Mouse (Mus musculus): ENCODE measurements around the gene Slit3.

- no peak for TF ChIP-seq CTCF (IDR thresholded peaks at IDR 0.05; ENCODE audit: low read depth, low read length)
- no peak for TF ChIP-seq TAL1 (conservative IDR thresholded peaks at IDR 0.05; ENCODE audit: low read depth, low read length)
- no peak for TF ChIP-seq GATA1 (IDR thresholded peaks at IDR 0.05; ENCODE audit: borderline replicate concordance, low read length)
- TF ChIP-seq GATA2 (IDR thresholded peaks at IDR 0.05; ENCODE audit: borderline replicate concordance, low read depth, low read length), result no peak
Observed at GRCm38 (mm10) chr11:35603946-35604345, 482.9 kb downstream of the Slit3 start.

Data from G1E (cell line).